Mouse (Mus musculus) hindbrain, postnatal 0 days (tissue): ENCODE measurements around the gene Ccdc50. TPM values are rescaled to one million over a fixed set of nuclear protein-coding genes. Genes with fewer than 3 reads are reported as not detected.

ENCODE experiments used
- ATAC-seq: fragments of 200-750 bp; cut with Nextera tagmentation; 2 replicates; pipeline ENCODE4 v1.8.0; 2017; ENCODE audit warnings: mild to moderate bottlenecking, moderate TSS enrichment, moderate library complexity
- DNase-seq: peaks from one replicate; pipeline ENCODE4 v3.0.0-alpha.2; 2015; ENCODE audit warnings: low spot score
- H3K27ac ChIP-seq: fragments of 300-500 bp; sonication (generic); 2 replicates; pipeline ENCODE4 v1.5.1; 2014; ENCODE audit warnings: mild to moderate bottlenecking
- H3K27me3 ChIP-seq: fragments of 300-500 bp; sonication (generic); 2 replicates; pipeline ENCODE4 v1.6.1; 2014; ENCODE audit warnings: low read length, mixed read lengths; ENCODE audit not compliant: insufficient read depth
- H3K36me3 ChIP-seq: fragments of 300-500 bp; sonication (generic); 2 replicates; pipeline ENCODE4 v1.6.1; 2014; ENCODE audit warnings: low read length, mixed read lengths; ENCODE audit not compliant: insufficient read depth
- H3K4me1 ChIP-seq: fragments of 300-500 bp; sonication (generic); 2 replicates; pipeline ENCODE4 v1.6.1; 2014; ENCODE audit warnings: antibody characterized with exemption, low read length, mixed read lengths; ENCODE audit not compliant: insufficient read depth
- H3K4me2 ChIP-seq: fragments of 300-500 bp; sonication (generic); 2 replicates; pipeline ENCODE4 v1.6.1; 2014; ENCODE audit warnings: low read depth, mild to moderate bottlenecking, low read length, moderate library complexity, mixed read lengths
- H3K4me3 ChIP-seq: fragments of 300-500 bp; sonication (generic); 2 replicates; pipeline ENCODE4 v1.5.1; 2014; ENCODE audit warnings: low read length
- H3K9ac ChIP-seq: fragments of 300-500 bp; sonication (generic); replicated peaks from 2 replicates; pipeline ENCODE4 v1.6.1; 2014; ENCODE audit warnings: mild to moderate bottlenecking, low read length, moderate library complexity, mixed read lengths
- H3K9me3 ChIP-seq: fragments of 300-500 bp; sonication (generic); 2 replicates; pipeline ENCODE4 v1.6.1; 2016; ENCODE audit warnings: low read length, mixed read lengths
- CTCF ChIP-seq: IDR thresholded peaks from 2 replicates; pipeline ENCODE4 v1.5.1; 2016; ENCODE audit warnings: antibody characterized with exemption, control low read depth, low read depth
- WGBS: fragments of 180-500 bp; shearing (Covaris S2); extraction: QIAGEN DNeasy Blood & Tissue Kit; methylation state at CpG from one replicate; pipeline ENCODE4 v1.1.7; 2014; 5-methylcytosine and 5-hydroxymethylcytosine counted together
- polyA plus RNA-seq: library from polyadenylated mRNA; unstranded; fragments of >200 nt; fragmentation: Nextera tagmentation; extraction: Ambion mirVana; gene quantifications from 2 replicates; pipeline ENCODE4 v1.2.1, GENCODE M21; 2015
- total RNA-seq: library from RNA; depleted of rRNA; stranded (reverse); fragments of >200 nt; gene quantifications from 2 replicates; pipeline ENCODE4 v1.2.3, GENCODE M21; 2014

Gene Ccdc50
- total and polyA plus RNA-seq, 2 experiments from 2014 or later: 34.1 to 48.9 TPM

- no peak for TF ChIP-seq CTCF
- Histone ChIP-seq H3K9ac (no peak overlapping the region), H3K4me3 (no peak overlapping the region), H3K27ac (no peak overlapping the region), H3K4me2 (no peak overlapping the region), H3K9me3 (no peaks in the 10 kb centered on the region), H3K36me3 (no peaks in the 10 kb centered on the region), H3K4me1 (peaks cover 6% of the 10 kb centered on the region; the same call in 1 of the 2 replicates), H3K27me3 (no peaks in the 10 kb centered on the region)
- DNase-seq (no peak), ATAC-seq (no peak)
- 87% methylated on average over 4 of the region's 4 CpGs for WGBS
These were observed 6.8 kb downstream of the Ccdc50 start for GRCm38 (mm10) chr16:27395251-27396037.

GRCm38 (mm10) chr16:27396951-27397350, 8.3 kb downstream of the Ccdc50 start:
- Histone ChIP-seq H3K4me3 (no peak overlapping the region), H3K27me3 (no peaks in the 10 kb centered on the region), H3K4me2 (no peak overlapping the region), H3K36me3 (no peaks in the 10 kb centered on the region), H3K9ac (no peak overlapping the region), H3K4me1 (peaks cover 3% of the 10 kb centered on the region; the same call in 1 of the 2 replicates), H3K9me3 (no peaks in the 10 kb centered on the region), H3K27ac (no peak overlapping the region)
- ATAC-seq: no peak
- WGBS: 97% methylated on average over 1 of the region's 1 CpGs
- no peak for DNase-seq
- TF ChIP-seq CTCF: no peak

GRCm38 (mm10) chr16:27399026-27399718, 10.5 kb downstream of the Ccdc50 start:
- Histone ChIP-seq H3K4me3 (no peak overlapping the region), H3K27ac (no peak overlapping the region), H3K9me3 (no peaks in the 10 kb centered on the region), H3K27me3 (no peaks in the 10 kb centered on the region), H3K4me2 (no peak overlapping the region), H3K36me3 (no peaks in the 10 kb centered on the region), H3K4me1 (no peaks in the 10 kb centered on the region), H3K9ac (no peak overlapping the region)
- no peak for TF ChIP-seq CTCF
- ATAC-seq (no peak), DNase-seq (no peak)
- 93% methylated on average over 3 of the region's 3 CpGs for whole genome bisulfite sequencing

GRCm38 (mm10) chr16:27399719-27400253, 11.1 kb downstream of the Ccdc50 start:
- H3K27ac ChIP-seq: no peak overlapping the region
- no peaks in the 10 kb centered on the region for H3K9me3 ChIP-seq
- TF ChIP-seq CTCF: no peak
- H3K4me3 ChIP-seq: no peak overlapping the region
- no peaks in the 10 kb centered on the region for H3K27me3 ChIP-seq
- H3K36me3 ChIP-seq: no peaks in the 10 kb centered on the region
- H3K4me1 ChIP-seq: no peaks in the 10 kb centered on the region
- WGBS: 87% methylated on average over 6 of the region's 6 CpGs
- no peak overlapping the region for H3K9ac ChIP-seq
- H3K4me2 ChIP-seq: no peak overlapping the region
- DNase-seq (no peak), ATAC-seq (no peak)

GRCm38 (mm10) chr16:27401579-27401978, 12.9 kb downstream of the Ccdc50 start:
- no peak overlapping the region for H3K27ac ChIP-seq
- no peak for ATAC-seq
- no peak for DNase-seq
- no peaks in the 10 kb centered on the region for H3K4me1 ChIP-seq
- no peak for TF ChIP-seq CTCF
- H3K9ac ChIP-seq: no peak overlapping the region
- 83% methylated on average over 2 of the region's 2 CpGs for WGBS
- no peaks in the 10 kb centered on the region for H3K9me3 ChIP-seq
- H3K36me3 ChIP-seq: no peaks in the 10 kb centered on the region
- no peak overlapping the region for H3K4me2 ChIP-seq
- no peaks in the 10 kb centered on the region for H3K27me3 ChIP-seq
- H3K4me3 ChIP-seq: no peak overlapping the region

- no peaks in the 10 kb centered on the region for H3K9me3 ChIP-seq
- H3K27me3 ChIP-seq: no peaks in the 10 kb centered on the region
These were observed 15.4 kb downstream of the Ccdc50 start for GRCm38 (mm10) chr16:27404107-27404506.

More at GRCm38 (mm10) chr16:27404107-27404506, 15.4 kb downstream of the Ccdc50 start:
- DNase-seq: no peak
- no peak overlapping the region for H3K27ac ChIP-seq
- ATAC-seq: no peak
- no peak for TF ChIP-seq CTCF
- H3K9ac ChIP-seq: no peak overlapping the region
- no peak overlapping the region for H3K4me2 ChIP-seq
- no peaks in the 10 kb centered on the region for H3K4me1 ChIP-seq
- H3K4me3 ChIP-seq: no peak overlapping the region
- H3K36me3 ChIP-seq: peaks cover 10% of the 10 kb centered on the region
